Mouse (Mus musculus) kidney, postnatal 10 days (tissue): ENCODE measurements around the gene Rhox2a.
"Not testable (repeated sequence)": the region's sequence is repeated elsewhere in the genome, so short reads cannot be mapped to it uniquely, and the experiment has no call there.

Experiments used
- DNase-seq: peaks from one replicate; pipeline ENCODE4 v3.0.0; 2021; ENCODE audit warnings: mixed read lengths

Rhox2a gene

DNA sequence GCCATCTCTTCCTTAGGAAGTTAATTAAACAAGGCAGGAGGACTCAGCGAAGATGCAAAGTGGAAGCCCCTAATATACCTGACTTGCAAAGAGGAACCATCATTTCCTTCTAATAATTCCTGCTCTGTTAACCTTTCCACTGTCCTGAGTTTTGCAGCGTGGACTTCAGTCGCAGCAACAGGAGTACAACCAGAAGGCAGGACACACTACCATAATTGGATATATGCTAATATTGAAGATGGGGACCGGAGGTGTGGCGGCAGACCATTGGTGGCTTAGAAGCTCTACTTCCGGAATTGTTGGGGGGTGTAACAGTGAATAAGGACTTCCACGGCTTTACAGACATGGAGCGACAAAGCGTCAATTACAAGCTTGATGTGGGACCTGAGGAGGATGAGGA lies at the start of gene Rhox2a:
Rhox2a (plus strand) TSS at position 301 of the 400 bp plus-strand sequence.
- not testable (repeated sequence) for DNase-seq

GRCm38 (mm10) chrX:37198676-37199075 lies 46.1 kb upstream of the Rhox2a start:
- DNase-seq = no peak

- no peak for DNase-seq
These were observed 33.8 kb upstream of the Rhox2a start, which contains the start of gene Gm9 for GRCm38 (mm10) chrX:37210941-37211340. Gene Gm9, minus strand, starts transcription at chrX:37211041.

DNA sequence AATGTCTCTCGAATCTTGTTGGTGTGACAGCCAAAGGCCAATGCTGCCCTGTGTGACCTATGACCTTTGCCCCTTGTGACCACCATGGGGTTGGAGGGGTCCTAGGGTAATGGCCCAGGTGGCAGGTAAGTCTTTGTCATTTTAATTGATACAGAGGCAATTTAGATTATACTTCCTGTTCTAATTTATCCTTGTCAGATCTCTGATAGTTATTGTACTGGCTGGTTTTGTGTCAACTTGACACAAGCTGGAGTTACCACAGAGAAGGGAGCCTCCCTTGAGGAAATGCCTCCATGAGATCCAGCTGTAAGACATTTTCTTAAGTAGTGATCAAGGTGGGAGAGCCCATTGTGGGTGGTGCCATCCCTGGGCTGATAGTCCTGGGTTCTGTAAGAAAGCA lies 22.6 kb upstream of the Rhox2a start, which contains the start of gene Rhox1:
Rhox1 (minus strand) TSS at position 101 of the 400 bp plus-strand sequence.
- DNase-seq = not testable (repeated sequence)

DNA sequence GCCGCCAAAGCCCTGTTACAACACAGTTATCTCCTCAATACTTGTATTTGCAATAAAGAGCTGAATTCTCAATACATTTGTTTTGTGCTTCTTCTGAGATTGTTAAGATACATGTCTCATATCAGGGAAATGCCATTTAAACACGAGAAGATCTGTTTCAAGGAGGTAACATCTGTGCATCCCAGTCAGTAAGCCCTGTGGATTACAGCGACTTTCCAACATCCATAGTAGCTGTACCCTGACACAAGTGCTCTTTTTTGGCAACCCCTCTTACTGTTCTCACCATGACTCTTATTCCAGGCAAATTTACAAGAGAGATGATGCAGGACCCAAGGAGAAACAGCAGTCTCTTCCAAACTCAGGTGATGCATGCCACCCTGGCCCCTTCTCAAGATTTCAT lies 4.8 kb downstream of the Rhox2a start, which contains the start of gene Rhox3a:
Rhox3a (plus strand) TSS at position 301 of the 400 bp plus-strand sequence.
- not testable (repeated sequence) for DNase-seq

DNA sequence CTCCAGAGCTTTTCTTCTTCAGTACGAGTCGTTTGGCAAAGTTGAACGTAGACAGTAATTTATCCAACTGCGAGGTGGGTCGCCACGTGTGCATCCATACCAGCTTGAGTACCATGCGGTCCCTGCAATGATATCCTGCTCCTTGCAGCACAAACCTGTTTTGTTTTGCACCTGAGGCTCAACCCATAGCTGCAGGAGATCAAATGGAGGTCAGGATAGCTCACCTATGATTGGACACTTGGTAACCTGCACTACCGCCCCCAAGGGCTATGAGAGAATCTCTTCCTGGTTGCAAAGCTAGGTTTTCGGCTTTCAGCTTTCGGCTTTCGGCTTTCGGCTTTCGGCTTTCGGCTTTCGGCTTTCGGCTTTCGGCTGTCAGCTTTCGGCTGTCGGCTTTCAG lies 20.3 kb downstream of the Rhox2a start, which contains the start of gene Rhox4a:
Rhox4a (plus strand) TSS at position 301 of the 400 bp plus-strand sequence.
- not testable (repeated sequence) for DNase-seq
